Mouse (Mus musculus) spleen, postnatal 36 days (tissue): Measurements from ENCODE around the gene Ces2a.
A peak's percentile ranks its signal among the peaks of the same experiment; 100 is the strongest.

Experiments
- DNase-seq, 2 experiments: peaks; one replicate each; pipeline ENCODE4 v3.0.0; 2022; ENCODE audit warnings: low spot score in 2 of 2, mixed read lengths in 1 of 2

The Ces2a gene

GRCm38 (mm10) chr8:104733753-104734152 lies at the start of gene Ces2a:
TSS of gene Ces2a (plus strand) at chr8:104734003.
- no peak for DNase-seq

- no peak for DNase-seq
These were observed 45.4 kb upstream of the Ces2a start for GRCm38 (mm10) chr8:104688433-104688832.

GRCm38 (mm10) chr8:104698556-104698955 lies 35.2 kb upstream of the Ces2a start:
- DNase-seq = no peak

GRCm38 (mm10) chr8:104701900-104702299 lies 31.9 kb upstream of the Ces2a start:
- DNase-seq = no peak

- DNase-seq = no peak
These were observed 12.6 kb upstream of the Ces2a start for GRCm38 (mm10) chr8:104721166-104721565.

GRCm38 (mm10) chr8:104731451-104731850 lies 2.4 kb upstream of the Ces2a start:
- no peak for DNase-seq

GRCm38 (mm10) chr8:104731969-104732368 lies 1.8 kb upstream of the Ces2a start:
- DNase-seq = no peak

- no peak for DNase-seq
These were observed 8.2 kb downstream of the Ces2a start for GRCm38 (mm10) chr8:104742039-104742438.

- no peak for DNase-seq
These were observed 9.6 kb downstream of the Ces2a start for GRCm38 (mm10) chr8:104743410-104743809.

GRCm38 (mm10) chr8:104752818-104753217 lies 19.0 kb downstream of the Ces2a start:
- no peak for DNase-seq

- no peak for DNase-seq
These were observed 23.8 kb downstream of the Ces2a start for GRCm38 (mm10) chr8:104757621-104758020.

GRCm38 (mm10) chr8:104758209-104758608 lies 24.4 kb downstream of the Ces2a start:
- no peak for DNase-seq

GRCm38 (mm10) chr8:104761126-104761525 lies 27.3 kb downstream of the Ces2a start:
- DNase-seq = no peak

GRCm38 (mm10) chr8:104766485-104766884 lies 32.7 kb downstream of the Ces2a start:
- DNase-seq = no peak

GRCm38 (mm10) chr8:104770365-104770764 lies 36.6 kb downstream of the Ces2a start:
- no peak for DNase-seq

- DNase-seq = no peak
These were observed 53.2 kb downstream of the Ces2a start for GRCm38 (mm10) chr8:104787049-104787448.

- DNase-seq = no peak
These were observed 55.1 kb downstream of the Ces2a start for GRCm38 (mm10) chr8:104788929-104789328.

GRCm38 (mm10) chr8:104789886-104790680 lies 56.3 kb downstream of the Ces2a start:
- peak in 1 of 2 experiments; percentile 15 for DNase-seq
